Mouse (Mus musculus): ENCODE measurements around the gene Sat2. TPM values are rescaled to one million over a fixed set of nuclear protein-coding genes. Genes with fewer than 3 reads are reported as not detected.
"Not testable (repeated sequence)": the region's sequence is repeated elsewhere in the genome, so short reads cannot be mapped to it uniquely, and the experiment has no call there.

Gene Sat2
- polyA plus RNA-seq, 1 experiment from 2014 or later: 24.5 TPM

GRCm38 (mm10) chr11:69620394-69621081, 1.3 kb upstream of the Sat2 start:
- no peaks in the 10 kb centered on the region for H3K27me3 ChIP-seq (ENCODE audit: control insufficient read depth, insufficient read depth, low read length)
- H3K9ac ChIP-seq: no peak overlapping the region
- H3K36me3 ChIP-seq (replicated peaks; ENCODE audit: control insufficient read depth, insufficient read depth): no peaks in the 10 kb centered on the region
- 90% methylated on average over 7 of the region's 7 CpGs for WGBS
- DNase-seq (ENCODE audit: low spot score) (no peak), ATAC-seq (ENCODE audit: low FRiP score) (no peak)
- H3K4me1 ChIP-seq (replicated peaks; ENCODE audit: control insufficient read depth, insufficient read depth, low read length): peaks cover 17% of the 10 kb centered on the region; the same call in 1 of the 2 replicates
- H3K27ac ChIP-seq: no peak overlapping the region
- no peak overlapping the region for H3K4me3 ChIP-seq (replicated peaks; ENCODE audit: low read length)
- H3K9me3 ChIP-seq (ENCODE audit: control insufficient read depth, low read length): no peaks in the 10 kb centered on the region
- no peak overlapping the region for H3K4me2 ChIP-seq (replicated peaks)

GRCm38 (mm10) chr11:69622406-69622805, 582 bp downstream of the Sat2 start:
- peak overlapping the region; percentile 77 for H3K4me2 ChIP-seq (replicated peaks)
- H3K36me3 ChIP-seq (replicated peaks; ENCODE audit: control insufficient read depth, insufficient read depth): no peaks in the 10 kb centered on the region
- H3K9me3 ChIP-seq (ENCODE audit: control insufficient read depth, low read length): no peaks in the 10 kb centered on the region
- peak overlapping the region; percentile 74 for H3K9ac ChIP-seq
- H3K4me3 ChIP-seq (replicated peaks; ENCODE audit: low read length): peak overlapping the region; percentile 52
- peak overlapping the region; percentile 75 for H3K27ac ChIP-seq
- ATAC-seq (ENCODE audit: low FRiP score): no peak
- WGBS: 56% methylated on average over 6 of the region's 6 CpGs
- DNase-seq (ENCODE audit: low spot score): no peak
- H3K27me3 ChIP-seq (ENCODE audit: control insufficient read depth, insufficient read depth, low read length): no peaks in the 10 kb centered on the region
- H3K4me1 ChIP-seq (replicated peaks; ENCODE audit: control insufficient read depth, insufficient read depth, low read length): peaks cover 17% of the 10 kb centered on the region; the same call in 1 of the 2 replicates

GRCm38 (mm10) chr11:69623006-69623405, 1.2 kb downstream of the Sat2 start:
- peak overlapping the region; percentile 52 for H3K4me3 ChIP-seq (replicated peaks; ENCODE audit: low read length)
- no peak overlapping the region for H3K27ac ChIP-seq
- peaks cover 17% of the 10 kb centered on the region; the same call in 1 of the 2 replicates for H3K4me1 ChIP-seq (replicated peaks; ENCODE audit: control insufficient read depth, insufficient read depth, low read length)
- H3K9ac ChIP-seq: peak overlapping the region; percentile 74; the same call in 1 of the 2 replicates
- no peak for DNase-seq (ENCODE audit: low spot score)
- no peaks in the 10 kb centered on the region for H3K9me3 ChIP-seq (ENCODE audit: control insufficient read depth, low read length)
- peak overlapping the region; percentile 77 for H3K4me2 ChIP-seq (replicated peaks)
- H3K27me3 ChIP-seq (ENCODE audit: control insufficient read depth, insufficient read depth, low read length): no peaks in the 10 kb centered on the region
- WGBS: 55% methylated on average over 4 of the region's 4 CpGs
- ATAC-seq (ENCODE audit: low FRiP score): no peak
- H3K36me3 ChIP-seq (replicated peaks; ENCODE audit: control insufficient read depth, insufficient read depth): no peaks in the 10 kb centered on the region

GRCm38 (mm10) chr11:69624339-69624738, 2.5 kb downstream of the Sat2 start:
- H3K4me3 ChIP-seq (replicated peaks; ENCODE audit: low read length); H3K27ac ChIP-seq; DNase-seq (ENCODE audit: low spot score); ATAC-seq (ENCODE audit: low FRiP score); H3K27me3 ChIP-seq (ENCODE audit: control insufficient read depth, insufficient read depth, low read length); H3K4me2 ChIP-seq (replicated peaks); H3K36me3 ChIP-seq (replicated peaks; ENCODE audit: control insufficient read depth, insufficient read depth); H3K9me3 ChIP-seq (ENCODE audit: control insufficient read depth, low read length); H3K9ac ChIP-seq: not testable (repeated sequence)
- 91% methylated on average over 2 of the region's 2 CpGs for WGBS
- H3K4me1 ChIP-seq (replicated peaks; ENCODE audit: control insufficient read depth, insufficient read depth, low read length): peaks cover 17% of the 10 kb centered on the region; the same call in 1 of the 2 replicates

GRCm38 (mm10) chr11:69628286-69628685, 6.5 kb downstream of the Sat2 start:
- Histone ChIP-seq H3K27me3 (ENCODE audit: control insufficient read depth, insufficient read depth, low read length) (no peaks in the 10 kb centered on the region), H3K9ac (no peak overlapping the region), H3K4me1 (replicated peaks; ENCODE audit: control insufficient read depth, insufficient read depth, low read length) (0 out of 2 replicates have a peak, but pooled peaks cover under 1% of the 10 kb centered on the region), H3K4me3 (replicated peaks; ENCODE audit: low read length) (no peak overlapping the region), H3K9me3 (ENCODE audit: control insufficient read depth, low read length) (no peaks in the 10 kb centered on the region), H3K4me2 (replicated peaks) (no peak overlapping the region), H3K27ac (no peak overlapping the region), H3K36me3 (replicated peaks; ENCODE audit: control insufficient read depth, insufficient read depth) (no peaks in the 10 kb centered on the region)
- ATAC-seq (ENCODE audit: low FRiP score) (no peak), DNase-seq (ENCODE audit: low spot score) (peak; percentile 84)
- 35% methylated on average over 6 of the region's 6 CpGs for WGBS

GRCm38 (mm10) chr11:69629802-69630201, 8.0 kb downstream of the Sat2 start:
- ATAC-seq (ENCODE audit: low FRiP score) (no peak), DNase-seq (ENCODE audit: low spot score) (no peak)
- Histone ChIP-seq H3K36me3 (replicated peaks; ENCODE audit: control insufficient read depth, insufficient read depth) (no peaks in the 10 kb centered on the region), H3K4me1 (replicated peaks; ENCODE audit: control insufficient read depth, insufficient read depth, low read length) (peaks cover 11% of the 10 kb centered on the region), H3K4me3 (replicated peaks; ENCODE audit: low read length) (no peak overlapping the region), H3K27me3 (ENCODE audit: control insufficient read depth, insufficient read depth, low read length) (no peaks in the 10 kb centered on the region), H3K9me3 (ENCODE audit: control insufficient read depth, low read length) (no peaks in the 10 kb centered on the region), H3K9ac (no peak overlapping the region), H3K27ac (no peak overlapping the region), H3K4me2 (replicated peaks) (no peak overlapping the region)
- WGBS: 67% methylated on average over 1 of the region's 1 CpGs

GRCm38 (mm10) chr11:69632284-69633089, 10.7 kb downstream of the Sat2 start, which contains the start of gene Fxr2:
Gene Fxr2 (plus strand): TSS chr11:69632990.
- Histone ChIP-seq H3K4me2 (replicated peaks) (peak within 1 kb of the TSS; percentile 62), H3K27me3 (ENCODE audit: control insufficient read depth, insufficient read depth, low read length) (no peaks in the 10 kb centered on the region), H3K27ac (peak within 1 kb of the TSS; percentile 93), H3K4me3 (replicated peaks; ENCODE audit: low read length) (peak within 1 kb of the TSS; percentile 94), H3K36me3 (replicated peaks; ENCODE audit: control insufficient read depth, insufficient read depth) (peaks cover 7% of the 10 kb centered on the region; the same call in 1 of the 2 replicates), H3K9me3 (ENCODE audit: control insufficient read depth, low read length) (no peaks in the 10 kb centered on the region), H3K4me1 (replicated peaks; ENCODE audit: control insufficient read depth, insufficient read depth, low read length) (peaks cover 29% of the 10 kb centered on the region), H3K9ac (peak within 1 kb of the TSS; percentile 97)
- peak; percentile 99 for ATAC-seq (ENCODE audit: low FRiP score)
- under 1% methylated on average over 44 of the region's 56 CpGs for WGBS
- DNase-seq (ENCODE audit: low spot score): peak; percentile 100

- peak overlapping the region; percentile 93 for H3K27ac ChIP-seq
- H3K4me1 ChIP-seq (replicated peaks; ENCODE audit: control insufficient read depth, insufficient read depth, low read length): peaks cover 29% of the 10 kb centered on the region
- peak; percentile 43 for ATAC-seq (ENCODE audit: low FRiP score)
- H3K36me3 ChIP-seq (replicated peaks; ENCODE audit: control insufficient read depth, insufficient read depth): peaks cover 13% of the 10 kb centered on the region; the same call in 1 of the 2 replicates
- H3K27me3 ChIP-seq (ENCODE audit: control insufficient read depth, insufficient read depth, low read length): no peaks in the 10 kb centered on the region
- H3K4me2 ChIP-seq (replicated peaks): peak overlapping the region; percentile 62
- 1% methylated on average over 46 of the region's 50 CpGs for WGBS
- peak overlapping the region; percentile 97 for H3K9ac ChIP-seq
- no peaks in the 10 kb centered on the region for H3K9me3 ChIP-seq (ENCODE audit: control insufficient read depth, low read length)
- no peak for DNase-seq (ENCODE audit: low spot score)
- H3K4me3 ChIP-seq (replicated peaks; ENCODE audit: low read length): peak overlapping the region; percentile 94
Observed at GRCm38 (mm10) chr11:69633128-69633866, 11.5 kb downstream of the Sat2 start.

- Histone ChIP-seq H3K27ac (no peak overlapping the region), H3K27me3 (ENCODE audit: control insufficient read depth, insufficient read depth, low read length) (no peaks in the 10 kb centered on the region), H3K4me1 (replicated peaks; ENCODE audit: control insufficient read depth, insufficient read depth, low read length) (peaks cover 29% of the 10 kb centered on the region), H3K9ac (no peak overlapping the region), H3K4me3 (replicated peaks; ENCODE audit: low read length) (no peak overlapping the region), H3K9me3 (ENCODE audit: control insufficient read depth, low read length) (no peaks in the 10 kb centered on the region), H3K36me3 (replicated peaks; ENCODE audit: control insufficient read depth, insufficient read depth) (peaks cover 30% of the 10 kb centered on the region), H3K4me2 (replicated peaks) (peak overlapping the region; percentile 62; the same call in 1 of the 2 replicates)
- ATAC-seq (ENCODE audit: low FRiP score) (no peak), DNase-seq (ENCODE audit: low spot score) (no peak)
- WGBS: 93% methylated on average over 3 of the region's 3 CpGs
Observed at GRCm38 (mm10) chr11:69635471-69635870, 13.6 kb downstream of the Sat2 start.
